Mouse (Mus musculus): ENCODE data around the gene Usf2.

Gene Usf2

GRCm38 (mm10) chr7:30956756-30957366 is at the start of gene Usf2:
Usf2 (minus strand) TSS chr7:30956803.
- peak; percentile 67 to 69 for DNase-seq (ENCODE audit: low read depth in 2 of 2, low spot score in 2 of 2)

GRCm38 (mm10) chr7:31002650-31003049 is 46.0 kb upstream of the Usf2 start:
- DNase-seq (ENCODE audit: low read depth in 2 of 2, low spot score in 2 of 2) = peak; percentile 58 to 65

GRCm38 (mm10) chr7:31000505-31001020 is 44.0 kb upstream of the Usf2 start:
- DNase-seq (ENCODE audit: low read depth in 2 of 2, low spot score in 2 of 2) = peak; percentile 14 to 35

- DNase-seq (ENCODE audit: low read depth in 2 of 2, low spot score in 2 of 2) = no peak
These were observed 39.9 kb upstream of the Usf2 start for GRCm38 (mm10) chr7:30996491-30996890.

GRCm38 (mm10) chr7:30993986-30994385 is 37.4 kb upstream of the Usf2 start:
- DNase-seq (ENCODE audit: low read depth in 2 of 2, low spot score in 2 of 2) = no peak

GRCm38 (mm10) chr7:30992148-30992547 is 35.5 kb upstream of the Usf2 start:
- no peak for DNase-seq (ENCODE audit: low read depth in 2 of 2, low spot score in 2 of 2)

GRCm38 (mm10) chr7:30988519-30989162 is 32.0 kb upstream of the Usf2 start:
- no peak for DNase-seq (ENCODE audit: low read depth in 2 of 2, low spot score in 2 of 2)

GRCm38 (mm10) chr7:30985357-30985756 is 28.8 kb upstream of the Usf2 start:
- no peak for DNase-seq (ENCODE audit: low read depth in 2 of 2, low spot score in 2 of 2)

- DNase-seq (ENCODE audit: low read depth in 2 of 2, low spot score in 2 of 2) = no peak
These were observed 25.1 kb upstream of the Usf2 start for GRCm38 (mm10) chr7:30981703-30982102.

GRCm38 (mm10) chr7:30973501-30974289 is 17.1 kb upstream of the Usf2 start, which contains the start of gene Fam187b:
Fam187b (plus strand) TSS chr7:30973790.
- DNase-seq (ENCODE audit: low read depth in 2 of 2, low spot score in 2 of 2) = peak; percentile 88 to 93

GRCm38 (mm10) chr7:30973251-30973500 is 16.6 kb upstream of the Usf2 start, which contains the start of gene Lsr:
Lsr (minus strand) TSS chr7:30973464.
- DNase-seq (ENCODE audit: low read depth in 2 of 2, low spot score in 2 of 2) = no peak

GRCm38 (mm10) chr7:30972426-30973250 is 16.0 kb upstream of the Usf2 start:
- no peak for DNase-seq (ENCODE audit: low read depth in 2 of 2, low spot score in 2 of 2)

- no peak for DNase-seq (ENCODE audit: low read depth in 2 of 2, low spot score in 2 of 2)
These were observed 15.3 kb upstream of the Usf2 start for GRCm38 (mm10) chr7:30971901-30972300.

- DNase-seq (ENCODE audit: low read depth in 2 of 2, low spot score in 2 of 2) = no peak
These were observed 12.6 kb upstream of the Usf2 start for GRCm38 (mm10) chr7:30969174-30969573.

- no peak for DNase-seq (ENCODE audit: low read depth in 2 of 2, low spot score in 2 of 2)
These were observed 12.0 kb upstream of the Usf2 start for GRCm38 (mm10) chr7:30968611-30969010.

GRCm38 (mm10) chr7:30966657-30967056 is 10.1 kb upstream of the Usf2 start:
- DNase-seq (ENCODE audit: low read depth in 2 of 2, low spot score in 2 of 2) = no peak

- no peak for DNase-seq (ENCODE audit: low read depth in 2 of 2, low spot score in 2 of 2)
These were observed 9.1 kb upstream of the Usf2 start for GRCm38 (mm10) chr7:30965677-30966076.

- no peak for DNase-seq (ENCODE audit: low read depth in 2 of 2, low spot score in 2 of 2)
These were observed 7.8 kb upstream of the Usf2 start for GRCm38 (mm10) chr7:30964366-30964765.

GRCm38 (mm10) chr7:30962862-30963261 is 6.3 kb upstream of the Usf2 start:
- DNase-seq (ENCODE audit: low read depth in 2 of 2, low spot score in 2 of 2) = no peak

- DNase-seq (ENCODE audit: low read depth in 2 of 2, low spot score in 2 of 2) = no peak
These were observed 3.3 kb upstream of the Usf2 start for GRCm38 (mm10) chr7:30959786-30960349.

All from CD8-positive naive resting alpha-beta T cell, adult 2 months (primary cell).